Mouse (Mus musculus) liver, embryonic 14.5 days (tissue): ENCODE results near the gene Tomm22. TPM values are rescaled to one million over a fixed set of nuclear protein-coding genes. Genes with fewer than 3 reads are reported as not detected.

Experiments
- ATAC-seq: fragments of 200-750 bp; cut with Nextera tagmentation; 2 replicates; pipeline ENCODE4 v1.8.0; 2017; ENCODE audit warnings: moderate number of reproducible peaks, mild to moderate bottlenecking, moderate library complexity; ENCODE audit not compliant: insufficient read depth
- DNase-seq, 3 experiments: peaks; one replicate each; pipeline ENCODE4 v3.0.0-alpha.2; 2012 to 2013; ENCODE audit warnings: low read depth in 3 of 3, low spot score in 3 of 3
- H3K27ac ChIP-seq: fragments of 300-500 bp; sonication (generic); 2 replicates; pipeline ENCODE4 v1.5.1; 2014; ENCODE audit warnings: moderate library complexity, mild to moderate bottlenecking, control low read depth, inconsistent platforms
- H3K27me3 ChIP-seq: fragments of 300-500 bp; sonication (generic); 2 replicates; pipeline ENCODE4 v1.6.1; 2014; ENCODE audit warnings: mild to moderate bottlenecking, low read length, moderate library complexity; ENCODE audit not compliant: control insufficient read depth, insufficient read depth
- H3K36me3 ChIP-seq: fragments of 300-500 bp; sonication (generic); replicated peaks from 2 replicates; pipeline ENCODE4 v1.6.1; 2014; ENCODE audit warnings: low read depth; ENCODE audit not compliant: control insufficient read depth, insufficient read depth
- H3K4me1 ChIP-seq, 2 experiments: fragments of 200-500 bp in 1 of 2; fragments of 300-500 bp in 1 of 2; sonication (generic) in 1 of 2; replicated peaks; 2 replicates each; pipeline ENCODE4 v1.6.1; 2012 to 2014; ENCODE audit warnings: antibody characterized with exemption in 1 of 2, inconsistent platforms in 1 of 2, low read length in 1 of 2; ENCODE audit not compliant: control insufficient read depth in 2 of 2, insufficient read depth in 2 of 2
- H3K4me2 ChIP-seq: fragments of 300-500 bp; sonication (generic); 2 replicates; pipeline ENCODE4 v1.6.1; 2014; ENCODE audit warnings: low read depth, mild to moderate bottlenecking, control low read depth, moderate library complexity
- H3K4me3 ChIP-seq, 2 experiments: fragments of 200-500 bp in 1 of 2; fragments of 300-500 bp in 1 of 2; sonication (generic) in 1 of 2; 2 replicates each; pipeline ENCODE4 v1.5.1; 2012 to 2014; ENCODE audit warnings: low read depth in 2 of 2, low read length in 2 of 2, mild to moderate bottlenecking in 2 of 2, control low read depth in 1 of 2, inconsistent platforms in 1 of 2, moderate library complexity in 1 of 2; ENCODE audit not compliant: insufficient read depth in 1 of 2
- H3K9ac ChIP-seq: fragments of 300-500 bp; sonication (generic); replicated peaks from 2 replicates; pipeline ENCODE4 v1.6.1; 2014; ENCODE audit warnings: mild to moderate bottlenecking, control low read depth, moderate library complexity
- H3K9me3 ChIP-seq: fragments of 300-500 bp; sonication (generic); 2 replicates; pipeline ENCODE4 v1.6.1; 2016; ENCODE audit warnings: low read length, mixed read lengths; ENCODE audit not compliant: control insufficient read depth
- CTCF ChIP-seq: IDR thresholded peaks from 2 replicates; pipeline ENCODE4 v1.5.1; 2016; ENCODE audit warnings: antibody characterized with exemption, low read depth, control low read depth
- EP300 ChIP-seq: IDR thresholded peaks from 2 replicates; pipeline ENCODE4 v1.6.1; 2016; ENCODE audit warnings: antibody characterized with exemption, low read depth
- WGBS: fragments of 180-500 bp; shearing (Covaris S2); extraction: QIAGEN DNeasy Blood & Tissue Kit; methylation state at CpG from one replicate; pipeline ENCODE4 v1.1.7; 2014; ENCODE audit not compliant: insufficient replicate concordance; 5-methylcytosine and 5-hydroxymethylcytosine counted together
- polyA plus RNA-seq, 2 experiments: library from polyadenylated mRNA; depleted of rRNA in 1 of 2; stranded (reverse) in 1 of 2; unstranded in 1 of 2; fragments of >200 nt; fragmentation: Nextera tagmentation in 1 of 2; extraction: Ambion mirVana in 1 of 2; gene quantifications; 2 replicates each; pipeline versions ENCODE4 v1.2.1 to v1.2.3; 2012 to 2014

Gene Tomm22
- polyA plus RNA-seq, 2 experiments = 58.4 to 142 TPM

- Histone ChIP-seq H3K27ac (peak overlapping the region; percentile 95), H3K36me3 (no peaks in the 10 kb centered on the region; the same call in 1 of the 2 replicates), H3K9me3 (no peaks in the 10 kb centered on the region), H3K9ac (peak overlapping the region; percentile 97), H3K27me3 (no peaks in the 10 kb centered on the region), H3K4me1 (peaks cover 53 to 65% of the 10 kb centered on the region in 2 experiments), H3K4me3 (peak overlapping the region; percentile 89), H3K4me2 (peak overlapping the region; percentile 88)
- DNase-seq (no peak), ATAC-seq (no peak)
- 24% methylated on average over 6 of the region's 6 CpGs for WGBS
- TF ChIP-seq CTCF (no peak), EP300 (no peak)
These were observed 14.5 kb downstream of the Tomm22 start for GRCm38 (mm10) chr15:79685141-79685641.

GRCm38 (mm10) chr15:79686046-79686869 is 15.6 kb downstream of the Tomm22 start:
- TF ChIP-seq CTCF (no peak), EP300 (peak; percentile 79)
- no peak for ATAC-seq
- H3K4me2 ChIP-seq = peak overlapping the region; percentile 88
- H3K27me3 ChIP-seq = no peaks in the 10 kb centered on the region
- peak overlapping the region; percentile 89 for H3K4me3 ChIP-seq
- peak overlapping the region; percentile 95 for H3K27ac ChIP-seq
- H3K9me3 ChIP-seq = no peaks in the 10 kb centered on the region
- no peaks in the 10 kb centered on the region; the same call in 1 of the 2 replicates for H3K36me3 ChIP-seq
- peak overlapping the region; percentile 97 for H3K9ac ChIP-seq
- WGBS = 3% methylated on average over 15 of the region's 15 CpGs
- DNase-seq = peak in 1 of 3 experiments; percentile 62
- peaks cover 51 to 63% of the 10 kb centered on the region in 2 experiments for H3K4me1 ChIP-seq

- H3K4me1 ChIP-seq = peaks cover 44 to 61% of the 10 kb centered on the region in 2 experiments
- under 1% methylated on average over 31 of the region's 33 CpGs for WGBS
These were observed 16.5 kb downstream of the Tomm22 start for GRCm38 (mm10) chr15:79687175-79687574.

GRCm38 (mm10) chr15:79687646-79688267 is 17.1 kb downstream of the Tomm22 start, which contains the start of gene Josd1:
Gene Josd1 (minus strand): TSS chr15:79687919.
- under 1% methylated on average over 71 of the region's 72 CpGs for WGBS
- DNase-seq (peak; percentile 90 to 94 (median 90)), ATAC-seq (peak; percentile 71)
- Histone ChIP-seq H3K27ac (peak within 1 kb of the TSS; percentile 95), H3K4me1 (peaks cover 44 to 61% of the 10 kb centered on the region in 2 experiments), H3K4me3 (peak within 1 kb of the TSS; percentile 89), H3K9ac (peak within 1 kb of the TSS; percentile 97), H3K27me3 (no peaks in the 10 kb centered on the region), H3K9me3 (no peaks in the 10 kb centered on the region), H3K4me2 (peak within 1 kb of the TSS; percentile 88), H3K36me3 (no peaks in the 10 kb centered on the region)
- no peak for TF ChIP-seq EP300
- no peak for TF ChIP-seq CTCF

More at GRCm38 (mm10) chr15:79687175-79687574, 16.5 kb downstream of the Tomm22 start:
- DNase-seq (no peak), ATAC-seq (no peak)
- H3K4me2 ChIP-seq = peak overlapping the region; percentile 88
- TF ChIP-seq EP300 (no peak), CTCF (no peak)
- peak overlapping the region; percentile 89 for H3K4me3 ChIP-seq
- peak overlapping the region; percentile 97 for H3K9ac ChIP-seq
- no peaks in the 10 kb centered on the region for H3K9me3 ChIP-seq
- peak overlapping the region; percentile 95 for H3K27ac ChIP-seq
- H3K27me3 ChIP-seq = no peaks in the 10 kb centered on the region
- no peaks in the 10 kb centered on the region; the same call in 1 of the 2 replicates for H3K36me3 ChIP-seq
